Mouse (Mus musculus) neural tube, embryonic 15.5 days (tissue): ENCODE measurements around the gene Serbp1. TPM values are rescaled to one million over a fixed set of nuclear protein-coding genes. Genes with fewer than 3 reads are reported as not detected.

Experiments used
- ATAC-seq: fragments of 200-750 bp; cut with Nextera tagmentation; 2 replicates; pipeline ENCODE4 v1.8.0; 2017; ENCODE audit warnings: mild to moderate bottlenecking, moderate TSS enrichment, moderate library complexity; ENCODE audit not compliant: low FRiP score
- H3K27ac ChIP-seq: fragments of 300-500 bp; sonication (generic); replicated peaks from 2 replicates; pipeline ENCODE4 v1.5.1; 2015; ENCODE audit warnings: mild to moderate bottlenecking, inconsistent platforms
- H3K27me3 ChIP-seq: fragments of 300-500 bp; sonication (generic); replicated peaks from 2 replicates; pipeline ENCODE4 v1.6.1; 2015; ENCODE audit warnings: inconsistent platforms
- H3K36me3 ChIP-seq: fragments of 300-500 bp; sonication (generic); 2 replicates; pipeline ENCODE4 v1.6.1; 2015; ENCODE audit warnings: inconsistent platforms
- H3K4me1 ChIP-seq: fragments of 300-500 bp; sonication (generic); 2 replicates; pipeline ENCODE4 v1.6.1; 2015; ENCODE audit warnings: inconsistent platforms
- H3K4me2 ChIP-seq: fragments of 300-500 bp; sonication (generic); 2 replicates; pipeline ENCODE4 v1.6.1; 2015; ENCODE audit warnings: inconsistent platforms, mild to moderate bottlenecking, moderate library complexity
- H3K4me3 ChIP-seq: fragments of 300-500 bp; sonication (generic); replicated peaks from 2 replicates; pipeline ENCODE4 v1.5.1; 2015; ENCODE audit warnings: mild to moderate bottlenecking, inconsistent platforms
- H3K9ac ChIP-seq: fragments of 300-500 bp; sonication (generic); replicated peaks from 2 replicates; pipeline ENCODE4 v1.6.1; 2015; ENCODE audit warnings: mild to moderate bottlenecking, inconsistent platforms
- H3K9me3 ChIP-seq: fragments of 300-500 bp; sonication (generic); replicated peaks from 2 replicates; pipeline ENCODE4 v1.6.1; 2016; ENCODE audit warnings: inconsistent platforms
- WGBS: fragments of 180-500 bp; shearing (Covaris S2); methylation state at CpG from one replicate; pipeline ENCODE4 v1.1.7; 2015; ENCODE audit warnings: mixed read lengths; 5-methylcytosine and 5-hydroxymethylcytosine counted together
- polyA plus RNA-seq: library from polyadenylated mRNA; unstranded; fragments of >200 nt; fragmentation: Nextera tagmentation; extraction: Ambion mirVana; gene quantifications from 2 replicates; pipeline ENCODE4 v1.2.1, GENCODE M21; 2015

Gene Serbp1
- polyA plus RNA-seq, 1 experiment from 2014 or later: 293 TPM

- WGBS: 62% methylated on average over 7 of the region's 7 CpGs
- H3K9ac ChIP-seq: no peak overlapping the region
- H3K27ac ChIP-seq: no peak overlapping the region
- H3K36me3 ChIP-seq: no peaks in the 10 kb centered on the region
- no peak overlapping the region for H3K4me3 ChIP-seq
- H3K27me3 ChIP-seq: no peaks in the 10 kb centered on the region
- no peaks in the 10 kb centered on the region for H3K9me3 ChIP-seq
- ATAC-seq: peak; percentile 53; the same call in 1 of the 2 replicates
- no peaks in the 10 kb centered on the region for H3K4me1 ChIP-seq
- H3K4me2 ChIP-seq: no peak overlapping the region
Measured at GRCm38 (mm10) chr6:67236491-67237234, 1.3 kb upstream of the Serbp1 start.

- H3K4me2 ChIP-seq: no peak overlapping the region
- 95% methylated on average over 3 of the region's 3 CpGs for WGBS
- no peaks in the 10 kb centered on the region for H3K36me3 ChIP-seq
- no peak overlapping the region for H3K9ac ChIP-seq
- ATAC-seq: no peak
- no peaks in the 10 kb centered on the region for H3K27me3 ChIP-seq
- no peak overlapping the region for H3K4me3 ChIP-seq
- no peak overlapping the region for H3K27ac ChIP-seq
- no peaks in the 10 kb centered on the region for H3K4me1 ChIP-seq
- no peaks in the 10 kb centered on the region for H3K9me3 ChIP-seq
Measured at GRCm38 (mm10) chr6:67241263-67241662, 3.3 kb downstream of the Serbp1 start.

- ATAC-seq: no peak
- Histone ChIP-seq H3K4me1 (no peaks in the 10 kb centered on the region), H3K9ac (no peak overlapping the region), H3K27ac (no peak overlapping the region), H3K4me3 (no peak overlapping the region), H3K36me3 (no peaks in the 10 kb centered on the region), H3K27me3 (no peaks in the 10 kb centered on the region), H3K4me2 (no peak overlapping the region), H3K9me3 (no peaks in the 10 kb centered on the region)
- 95% methylated on average over 7 of the region's 7 CpGs for WGBS
Measured at GRCm38 (mm10) chr6:67243765-67244420, 5.9 kb downstream of the Serbp1 start.

GRCm38 (mm10) chr6:67244451-67244850 is 6.5 kb downstream of the Serbp1 start:
- Histone ChIP-seq H3K9me3 (no peaks in the 10 kb centered on the region), H3K4me3 (no peak overlapping the region), H3K27ac (no peak overlapping the region), H3K27me3 (no peaks in the 10 kb centered on the region), H3K4me1 (no peaks in the 10 kb centered on the region), H3K36me3 (no peaks in the 10 kb centered on the region), H3K4me2 (no peak overlapping the region), H3K9ac (no peak overlapping the region)
- 89% methylated on average over 5 of the region's 5 CpGs for WGBS
- no peak for ATAC-seq

- no peak overlapping the region for H3K27ac ChIP-seq
- no peaks in the 10 kb centered on the region for H3K27me3 ChIP-seq
- H3K36me3 ChIP-seq: no peaks in the 10 kb centered on the region
- H3K4me2 ChIP-seq: no peak overlapping the region
- H3K9me3 ChIP-seq: no peaks in the 10 kb centered on the region
- WGBS: 94% methylated on average over 4 of the region's 4 CpGs
- no peak for ATAC-seq
- no peaks in the 10 kb centered on the region for H3K4me1 ChIP-seq
- H3K9ac ChIP-seq: no peak overlapping the region
- H3K4me3 ChIP-seq: no peak overlapping the region
Measured at GRCm38 (mm10) chr6:67251095-67251494, 13.1 kb downstream of the Serbp1 start.

- no peaks in the 10 kb centered on the region for H3K36me3 ChIP-seq
- H3K27me3 ChIP-seq: no peaks in the 10 kb centered on the region
- ATAC-seq: no peak
- no peaks in the 10 kb centered on the region for H3K9me3 ChIP-seq
- no peak overlapping the region for H3K4me3 ChIP-seq
- no peak overlapping the region for H3K27ac ChIP-seq
- 94% methylated on average over 7 of the region's 7 CpGs for WGBS
- H3K9ac ChIP-seq: no peak overlapping the region
- H3K4me1 ChIP-seq: peaks cover 14% of the 10 kb centered on the region
- H3K4me2 ChIP-seq: no peak overlapping the region
Measured at GRCm38 (mm10) chr6:67264935-67265334, 27.0 kb downstream of the Serbp1 start.

- H3K36me3 ChIP-seq: no peaks in the 10 kb centered on the region
- peak; percentile 74 for ATAC-seq
- H3K4me3 ChIP-seq: peak overlapping the region; percentile 100
- under 1% methylated on average over 23 of the region's 23 CpGs for WGBS
- H3K9me3 ChIP-seq: no peaks in the 10 kb centered on the region
- H3K4me2 ChIP-seq: peak overlapping the region; percentile 79
- no peaks in the 10 kb centered on the region for H3K27me3 ChIP-seq
- peak overlapping the region; percentile 55 for H3K9ac ChIP-seq
- H3K4me1 ChIP-seq: peaks cover 19% of the 10 kb centered on the region
- peak overlapping the region; percentile 69 for H3K27ac ChIP-seq
Measured at GRCm38 (mm10) chr6:67266159-67266657, 28.2 kb downstream of the Serbp1 start.

- H3K9ac ChIP-seq: peak overlapping the region; percentile 84
- ATAC-seq: peak; percentile 99
- peak overlapping the region; percentile 86 for H3K4me2 ChIP-seq
- peak overlapping the region; percentile 100 for H3K4me3 ChIP-seq
- WGBS: under 1% methylated on average over 68 of the region's 68 CpGs
- no peaks in the 10 kb centered on the region for H3K9me3 ChIP-seq
- peaks cover 19% of the 10 kb centered on the region for H3K4me1 ChIP-seq
- H3K36me3 ChIP-seq: peaks cover 2% of the 10 kb centered on the region; the same call in 1 of the 2 replicates
- no peaks in the 10 kb centered on the region for H3K27me3 ChIP-seq
- H3K27ac ChIP-seq: peak overlapping the region; percentile 87
Measured at GRCm38 (mm10) chr6:67266664-67267407, 28.9 kb downstream of the Serbp1 start.

- WGBS: under 1% methylated on average over 65 of the region's 65 CpGs
- ATAC-seq: peak; percentile 68
- peak overlapping the region; percentile 87 for H3K27ac ChIP-seq
- peak overlapping the region; percentile 86 for H3K4me2 ChIP-seq
- H3K4me3 ChIP-seq: peak overlapping the region; percentile 100
- H3K36me3 ChIP-seq: peaks cover 3% of the 10 kb centered on the region; the same call in 1 of the 2 replicates
- peak overlapping the region; percentile 84 for H3K9ac ChIP-seq
- no peaks in the 10 kb centered on the region for H3K27me3 ChIP-seq
- H3K9me3 ChIP-seq: no peaks in the 10 kb centered on the region
- peaks cover 19% of the 10 kb centered on the region for H3K4me1 ChIP-seq
Measured at GRCm38 (mm10) chr6:67267408-67268244, 29.6 kb downstream of the Serbp1 start.

- no peak overlapping the region for H3K27ac ChIP-seq
- peak overlapping the region; percentile 100 for H3K4me3 ChIP-seq
- no peaks in the 10 kb centered on the region for H3K9me3 ChIP-seq
- peaks cover 19% of the 10 kb centered on the region for H3K4me1 ChIP-seq
- no peaks in the 10 kb centered on the region for H3K27me3 ChIP-seq
- H3K36me3 ChIP-seq: peaks cover 7% of the 10 kb centered on the region
- ATAC-seq: no peak
- under 1% methylated on average over 2 of the region's 2 CpGs for whole genome bisulfite sequencing
- peak overlapping the region; percentile 84 for H3K9ac ChIP-seq
- H3K4me2 ChIP-seq: peak overlapping the region; percentile 86
Measured at GRCm38 (mm10) chr6:67268245-67268612, 30.3 kb downstream of the Serbp1 start.

- peak overlapping the region; percentile 27 for H3K4me3 ChIP-seq
- no peak for ATAC-seq
- peak overlapping the region; percentile 86 for H3K4me2 ChIP-seq
- H3K9ac ChIP-seq: no peak overlapping the region
- peaks cover 7% of the 10 kb centered on the region for H3K36me3 ChIP-seq
- no peak overlapping the region for H3K27ac ChIP-seq
- WGBS: 9% methylated on average over 1 of the region's 1 CpGs
- no peaks in the 10 kb centered on the region for H3K27me3 ChIP-seq
- peaks cover 19% of the 10 kb centered on the region for H3K4me1 ChIP-seq
- no peaks in the 10 kb centered on the region for H3K9me3 ChIP-seq
Measured at GRCm38 (mm10) chr6:67268983-67269382, 31.0 kb downstream of the Serbp1 start.
